Mouse (Mus musculus) mesoderm, embryonic 11.5 days (tissue): ENCODE measurements around the gene Cybb.
A peak's percentile ranks its signal among the peaks of the same experiment; 100 is the strongest.
"Not testable (repeated sequence)": the region's sequence is repeated elsewhere in the genome, so short reads cannot be mapped to it uniquely, and the experiment has no call there.

ENCODE experiments used
- DNase-seq: peaks from one replicate; pipeline ENCODE4 v3.0.0-alpha.2; 2012; ENCODE audit warnings: low read depth, low spot score

The Cybb gene

GRCm38 (mm10) chrX:9487671-9488070 is at the start of gene Cybb:
Cybb (minus strand) TSS chrX:9487771.
- no peak for DNase-seq

GRCm38 (mm10) chrX:9536881-9537280 is 49.3 kb upstream of the Cybb start:
- no peak for DNase-seq

- DNase-seq: peak; percentile 19
These were observed 32.4 kb upstream of the Cybb start for GRCm38 (mm10) chrX:9519969-9520368.

- DNase-seq: not testable (repeated sequence)
These were observed 30.0 kb upstream of the Cybb start for GRCm38 (mm10) chrX:9517531-9517930.

- DNase-seq: not testable (repeated sequence)
These were observed 12.5 kb downstream of the Cybb start for GRCm38 (mm10) chrX:9475036-9475435.

GRCm38 (mm10) chrX:9474440-9474839 is 13.1 kb downstream of the Cybb start:
- DNase-seq: no peak

- DNase-seq: no peak
These were observed 13.8 kb downstream of the Cybb start for GRCm38 (mm10) chrX:9473768-9474167.

- DNase-seq: no peak
These were observed 16.7 kb downstream of the Cybb start for GRCm38 (mm10) chrX:9470811-9471388.

- DNase-seq: no peak
These were observed 18.5 kb downstream of the Cybb start for GRCm38 (mm10) chrX:9469100-9469499.

- no peak for DNase-seq
These were observed 20.6 kb downstream of the Cybb start for GRCm38 (mm10) chrX:9467020-9467419.

GRCm38 (mm10) chrX:9465890-9466289 is 21.7 kb downstream of the Cybb start:
- no peak for DNase-seq

GRCm38 (mm10) chrX:9462671-9463070 is 24.9 kb downstream of the Cybb start:
- no peak for DNase-seq

GRCm38 (mm10) chrX:9461399-9461798 is 26.2 kb downstream of the Cybb start:
- no peak for DNase-seq

GRCm38 (mm10) chrX:9460387-9460930 is 27.1 kb downstream of the Cybb start:
- no peak for DNase-seq

- no peak for DNase-seq
These were observed 35.2 kb downstream of the Cybb start for GRCm38 (mm10) chrX:9452375-9452774.

GRCm38 (mm10) chrX:9447284-9447683 is 40.3 kb downstream of the Cybb start:
- DNase-seq: no peak

- DNase-seq: no peak
These were observed 46.5 kb downstream of the Cybb start for GRCm38 (mm10) chrX:9441102-9441501.

- no peak for DNase-seq
These were observed 47.0 kb downstream of the Cybb start for GRCm38 (mm10) chrX:9440556-9440955.

GRCm38 (mm10) chrX:9439257-9439656 is 48.3 kb downstream of the Cybb start:
- DNase-seq: no peak

- DNase-seq: no peak
These were observed 73.7 kb downstream of the Cybb start for GRCm38 (mm10) chrX:9413889-9414288.
